Mouse (Mus musculus) forebrain, embryonic 16.5 days (tissue): ENCODE results near the gene Sirt7. TPM values are rescaled to one million over a fixed set of nuclear protein-coding genes. Genes with fewer than 3 reads are reported as not detected.

Experiments
- ATAC-seq: fragments of 200-750 bp; cut with Nextera tagmentation; 2 replicates; pipeline ENCODE4 v1.8.0; 2017; ENCODE audit warnings: mild to moderate bottlenecking, moderate library complexity
- H3K27ac ChIP-seq: fragments of 300-500 bp; sonication (generic); 2 replicates; pipeline ENCODE4 v1.5.1; 2014; ENCODE audit warnings: low read length, control low read depth
- H3K27me3 ChIP-seq: fragments of 300-500 bp; sonication (generic); replicated peaks from 2 replicates; pipeline ENCODE4 v1.6.1; 2014; ENCODE audit warnings: low read length; ENCODE audit not compliant: control insufficient read depth, insufficient read depth
- H3K36me3 ChIP-seq: fragments of 300-500 bp; sonication (generic); 2 replicates; pipeline ENCODE4 v1.6.1; 2014; ENCODE audit not compliant: control insufficient read depth, insufficient read depth
- H3K4me1 ChIP-seq: fragments of 300-500 bp; sonication (generic); replicated peaks from 2 replicates; pipeline ENCODE4 v1.6.1; 2014; ENCODE audit warnings: low read length; ENCODE audit not compliant: control insufficient read depth, insufficient read depth
- H3K4me2 ChIP-seq: fragments of 300-500 bp; sonication (generic); 2 replicates; pipeline ENCODE4 v1.6.1; 2014; ENCODE audit warnings: mild to moderate bottlenecking, low read length, control low read depth
- H3K4me3 ChIP-seq: fragments of 300-500 bp; sonication (generic); replicated peaks from 2 replicates; pipeline ENCODE4 v1.5.1; 2014; ENCODE audit warnings: mild to moderate bottlenecking, low read length, control low read depth
- H3K9ac ChIP-seq: fragments of 300-500 bp; sonication (generic); replicated peaks from 2 replicates; pipeline ENCODE4 v1.6.1; 2014; ENCODE audit warnings: low read depth, low read length, control low read depth
- H3K9me3 ChIP-seq: fragments of 300-500 bp; sonication (generic); 2 replicates; pipeline ENCODE4 v1.6.1; 2016; ENCODE audit warnings: low read length; ENCODE audit not compliant: control insufficient read depth
- WGBS: fragments of 180-500 bp; shearing (Covaris S2); extraction: QIAGEN DNeasy Blood & Tissue Kit; methylation state at CpG from one replicate; pipeline ENCODE4 v1.1.7; 2014; 5-methylcytosine and 5-hydroxymethylcytosine counted together
- polyA plus RNA-seq: library from polyadenylated mRNA; unstranded; fragments of >200 nt; fragmentation: Nextera tagmentation; extraction: Ambion mirVana; gene quantifications from 2 replicates; pipeline ENCODE4 v1.2.1, GENCODE M21; 2015

Sirt7 gene
- polyA plus RNA-seq: 50.2 and 50.6 TPM in 2 replicates

DNA sequence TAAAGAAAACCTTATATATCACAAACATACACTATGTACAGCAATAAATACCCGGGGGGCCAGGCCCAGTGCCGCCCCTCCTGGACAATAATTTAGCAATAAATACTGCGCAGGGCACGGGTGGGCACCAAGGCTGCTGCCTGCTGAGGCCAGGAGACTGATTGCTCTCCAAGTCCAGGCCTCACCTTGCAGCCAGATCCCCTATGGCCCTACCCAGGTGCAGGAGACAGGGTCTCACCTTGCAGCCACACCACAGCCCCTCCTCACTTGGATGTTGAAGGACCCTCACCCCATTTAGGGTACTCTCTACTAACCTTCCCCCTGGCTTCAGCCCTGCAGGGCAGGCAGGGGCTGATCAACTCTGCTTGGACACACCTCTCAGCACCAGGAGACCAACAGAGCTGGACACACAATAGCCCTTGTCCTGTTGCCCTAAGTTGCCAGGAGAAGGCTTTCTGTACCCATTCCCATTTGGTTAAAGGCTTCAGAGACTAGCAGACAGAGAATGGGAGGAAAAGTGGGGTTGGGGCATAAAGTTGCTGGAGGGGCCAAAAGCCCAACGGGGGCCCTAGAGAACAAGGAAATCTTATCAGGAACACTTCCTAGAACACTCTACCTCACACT, at the start of gene Sirt7:
Sirt7 (minus strand) TSS at position 89 of the 624 bp plus-strand sequence.
- Histone ChIP-seq H3K4me2 (peak within 1 kb of the TSS; percentile 79), H3K4me1 (peaks cover 20% of the 10 kb centered on the region), H3K27ac (peak within 1 kb of the TSS; percentile 76), H3K9ac (peak within 1 kb of the TSS; percentile 62), H3K4me3 (peak within 1 kb of the TSS; percentile 79), H3K27me3 (no peaks in the 10 kb centered on the region), H3K9me3 (no peaks in the 10 kb centered on the region), H3K36me3 (peaks cover 14% of the 10 kb centered on the region; the same call in 1 of the 2 replicates)
- ATAC-seq: peak; percentile 34
- WGBS: 17% methylated on average over 5 of the region's 5 CpGs

GRCm38 (mm10) chr11:120673594-120674122, 48.6 kb upstream of the Sirt7 start:
- H3K36me3 ChIP-seq: peaks cover 4% of the 10 kb centered on the region; the same call in 1 of the 2 replicates
- peak overlapping the region; percentile 87 for H3K4me3 ChIP-seq
- H3K27me3 ChIP-seq: no peaks in the 10 kb centered on the region
- H3K4me2 ChIP-seq: peak overlapping the region; percentile 77
- ATAC-seq: peak; percentile 9
- H3K9me3 ChIP-seq: no peaks in the 10 kb centered on the region
- H3K4me1 ChIP-seq: peaks cover 10% of the 10 kb centered on the region
- 36% methylated on average over 12 of the region's 12 CpGs for WGBS
- peak overlapping the region; percentile 87 for H3K27ac ChIP-seq
- peak overlapping the region; percentile 83 for H3K9ac ChIP-seq

DNA sequence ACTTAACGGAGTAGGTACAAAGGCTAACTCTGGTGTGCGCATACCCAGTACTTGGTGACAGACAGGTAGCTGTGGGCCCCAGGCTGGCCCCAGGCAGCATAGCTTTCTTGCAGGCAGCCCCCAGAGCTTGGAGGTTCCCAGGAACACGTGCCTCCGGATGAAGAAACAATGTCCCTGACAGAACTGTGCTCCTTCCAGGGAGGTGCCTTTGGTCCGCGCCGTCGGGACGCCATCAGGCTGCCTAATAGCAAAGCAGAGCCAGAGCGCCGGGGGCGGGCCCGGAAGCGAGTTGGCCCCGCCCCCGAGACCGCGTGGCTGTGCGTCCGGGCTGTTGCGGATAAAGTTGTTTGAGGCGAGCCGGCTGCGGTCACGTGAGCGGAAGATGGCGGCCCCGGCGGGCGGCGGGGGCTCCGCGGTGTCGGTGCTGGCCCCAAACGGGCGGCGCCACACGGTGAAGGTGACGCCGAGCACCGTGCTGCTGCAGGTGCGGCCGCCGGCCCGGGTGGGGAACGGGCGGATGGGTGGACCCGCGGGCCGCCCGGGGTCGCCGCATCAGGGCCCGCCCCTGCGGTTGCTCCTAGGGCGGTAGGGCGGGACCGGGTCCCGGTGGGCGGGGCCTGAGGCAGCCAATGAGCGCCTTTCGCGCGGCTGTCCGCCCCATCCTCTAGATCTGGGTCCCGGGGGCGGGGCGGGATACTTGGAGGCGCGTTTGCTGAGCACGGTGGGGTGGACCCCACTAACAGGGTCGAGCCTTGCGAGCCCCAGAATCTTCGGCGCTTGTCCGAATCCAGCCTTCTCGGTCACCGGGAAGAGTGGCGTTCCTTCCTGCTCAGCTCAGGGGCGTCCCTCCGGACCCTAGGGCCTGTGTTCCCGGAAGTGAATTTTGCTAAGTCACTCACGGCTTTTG, 47.9 kb upstream of the Sirt7 start, which contains the start of gene Aspscr1:
Aspscr1 (plus strand) TSS at position 287 of the 907 bp plus-strand sequence.
- peak within 1 kb of the TSS; percentile 83 for H3K9ac ChIP-seq
- H3K4me2 ChIP-seq: peak within 1 kb of the TSS; percentile 77
- H3K36me3 ChIP-seq: peaks cover 2% of the 10 kb centered on the region; the same call in 1 of the 2 replicates
- WGBS: under 1% methylated on average over 71 of the region's 83 CpGs
- H3K4me1 ChIP-seq: peaks cover 10% of the 10 kb centered on the region
- H3K4me3 ChIP-seq: peak within 1 kb of the TSS; percentile 87
- ATAC-seq: peak; percentile 97
- peak within 1 kb of the TSS; percentile 87 for H3K27ac ChIP-seq
- H3K9me3 ChIP-seq: no peaks in the 10 kb centered on the region
- H3K27me3 ChIP-seq: no peaks in the 10 kb centered on the region

DNA sequence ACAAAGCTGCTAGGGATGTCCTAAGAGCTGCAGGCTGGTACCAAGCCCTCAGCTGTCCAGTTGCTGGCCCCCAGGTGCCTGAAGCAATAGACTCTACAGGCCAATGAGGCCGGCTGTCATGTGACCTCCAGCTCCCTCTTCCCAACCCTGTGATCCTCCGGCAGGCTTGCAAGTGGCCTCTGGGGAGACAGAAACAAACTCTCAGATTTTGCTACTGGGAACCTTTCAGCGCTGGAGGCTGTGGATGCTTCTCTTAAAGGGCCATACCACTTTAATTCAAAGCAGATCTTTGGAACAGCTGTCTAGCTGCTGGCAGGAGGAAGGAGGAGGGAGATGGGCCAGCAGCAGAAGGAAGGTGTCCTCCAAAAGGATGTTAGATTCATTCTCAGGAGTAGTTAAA, 41.6 kb upstream of the Sirt7 start:
- no peaks in the 10 kb centered on the region for H3K36me3 ChIP-seq
- ATAC-seq: no peak
- H3K4me1 ChIP-seq: no peaks in the 10 kb centered on the region
- no peak overlapping the region for H3K4me2 ChIP-seq
- peaks cover 18% of the 10 kb centered on the region for H3K27me3 ChIP-seq
- no peak overlapping the region for H3K9ac ChIP-seq
- WGBS: 18% methylated on average over 3 of the region's 3 CpGs
- no peak overlapping the region for H3K4me3 ChIP-seq
- no peak overlapping the region for H3K27ac ChIP-seq
- H3K9me3 ChIP-seq: no peaks in the 10 kb centered on the region

DNA sequence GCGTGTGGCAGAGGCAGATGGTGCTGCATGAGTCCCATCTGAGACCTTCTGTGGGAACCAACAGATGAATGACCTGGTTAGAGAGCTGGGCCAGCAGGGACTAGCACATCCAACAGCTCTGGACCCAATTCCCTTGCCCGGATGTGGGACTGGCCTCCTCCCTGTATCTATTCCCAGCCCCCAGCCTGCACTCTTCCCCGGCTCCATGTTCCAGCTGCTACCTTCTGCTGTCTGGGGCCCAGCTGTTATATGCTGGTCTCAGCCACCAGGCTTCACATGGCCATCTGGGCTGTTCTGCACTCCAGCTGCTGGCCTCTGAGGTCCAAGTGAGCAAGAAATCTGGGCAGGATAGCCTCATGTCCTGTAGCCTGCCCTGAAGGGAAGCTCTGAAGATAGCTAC, 40.4 kb upstream of the Sirt7 start:
- 87% methylated on average over 3 of the region's 3 CpGs for WGBS
- ATAC-seq: no peak

GRCm38 (mm10) chr11:120663714-120664113, 38.7 kb upstream of the Sirt7 start:
- Histone ChIP-seq H3K4me1 (peaks cover 17% of the 10 kb centered on the region), H3K4me2 (no peak overlapping the region), H3K4me3 (no peak overlapping the region), H3K9ac (no peak overlapping the region), H3K27ac (no peak overlapping the region), H3K9me3 (no peaks in the 10 kb centered on the region), H3K36me3 (no peaks in the 10 kb centered on the region), H3K27me3 (peaks cover 46% of the 10 kb centered on the region)
- WGBS: 61% methylated on average over 5 of the region's 5 CpGs
- ATAC-seq: no peak

More for the DNA sequence above, 40.4 kb upstream of the Sirt7 start:
- peaks cover 29% of the 10 kb centered on the region for H3K27me3 ChIP-seq
- peaks cover 8% of the 10 kb centered on the region for H3K4me1 ChIP-seq
- no peak overlapping the region for H3K27ac ChIP-seq
- H3K4me2 ChIP-seq: no peak overlapping the region
- H3K9ac ChIP-seq: no peak overlapping the region
- no peaks in the 10 kb centered on the region for H3K36me3 ChIP-seq
- H3K4me3 ChIP-seq: no peak overlapping the region
- H3K9me3 ChIP-seq: no peaks in the 10 kb centered on the region

DNA sequence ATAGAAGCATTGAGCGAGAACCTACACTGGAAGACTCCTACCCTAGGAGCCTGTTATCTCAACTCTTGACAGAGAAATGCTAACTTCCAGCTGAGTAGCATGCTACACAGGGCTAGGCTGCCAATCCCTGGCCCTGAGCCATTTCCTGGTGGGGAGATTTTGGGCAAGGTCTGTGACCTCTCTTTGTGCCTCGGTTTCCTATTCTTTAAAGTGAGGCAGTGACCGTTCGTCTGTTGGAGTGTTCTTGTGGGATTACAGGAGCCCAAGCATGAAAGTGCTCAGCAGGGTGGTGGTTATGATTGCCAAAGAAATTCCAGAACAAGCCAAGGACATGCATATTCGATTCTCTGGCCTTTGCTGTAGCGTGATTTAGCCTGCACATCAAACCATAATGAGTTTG, 37.7 kb upstream of the Sirt7 start:
- Histone ChIP-seq H3K4me1 (peaks cover 17% of the 10 kb centered on the region), H3K9ac (no peak overlapping the region), H3K27me3 (peaks cover 56% of the 10 kb centered on the region), H3K4me2 (no peak overlapping the region), H3K4me3 (no peak overlapping the region), H3K9me3 (no peaks in the 10 kb centered on the region), H3K36me3 (no peaks in the 10 kb centered on the region), H3K27ac (no peak overlapping the region)
- WGBS: 36% methylated on average over 6 of the region's 6 CpGs
- ATAC-seq: no peak

DNA sequence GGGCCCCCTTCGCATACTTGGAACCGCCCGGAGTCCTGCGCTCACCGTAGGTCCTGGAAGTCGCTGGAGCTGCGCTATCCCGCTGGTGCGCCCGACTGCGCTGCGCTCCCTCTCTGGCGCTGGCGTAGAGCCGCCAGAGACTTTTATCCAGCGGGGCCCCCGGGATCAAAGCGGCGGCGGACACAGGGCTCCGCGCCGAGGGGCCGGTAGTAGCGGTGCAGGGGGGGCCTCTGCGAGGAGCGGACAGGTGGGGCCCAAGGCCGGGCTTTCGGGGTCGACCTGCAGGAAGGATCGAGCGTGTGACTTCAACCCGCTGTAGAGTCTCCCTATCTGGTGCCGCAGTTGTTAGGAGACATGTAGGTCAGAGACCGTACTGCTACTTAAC, 36.0 kb upstream of the Sirt7 start, which contains the start of gene Notum:
Notum (minus strand) TSS at position 100 of the 385 bp plus-strand sequence.
- H3K9me3 ChIP-seq: no peaks in the 10 kb centered on the region
- H3K36me3 ChIP-seq: no peaks in the 10 kb centered on the region
- peaks cover 64% of the 10 kb centered on the region for H3K27me3 ChIP-seq
- H3K27ac ChIP-seq: no peak within 1 kb of the TSS
- 0 out of 2 replicates have a peak within 1 kb of the TSS, but pooled peaks have one; percentile 32 for H3K9ac ChIP-seq
- H3K4me2 ChIP-seq: peak within 1 kb of the TSS; percentile 65
- peak within 1 kb of the TSS; percentile 43 for H3K4me3 ChIP-seq
- H3K4me1 ChIP-seq: peaks cover 17% of the 10 kb centered on the region
- under 1% methylated on average over 35 of the region's 35 CpGs for WGBS
- ATAC-seq: no peak
